16 mouse cellular contexts compared by ENCODE assay signal in genomic region chr6:63401698-63402097, GRCm38 (mm10).
"Had no signal": no experiment of that assay in that cellular context is flagged by ENCODE, and none has a peak within 500 bp of the region (broad histone marks: within the 10 kb centered on the region; RNA-seq: fewer than 3 reads in every experiment).

No protein-coding gene starts in this region.

- DNase-seq: gastrocnemius, adult 2 months; gastrocnemius, postnatal 10 days; gastrocnemius, postnatal 36 days; heart, adult 18-20 months; heart, postnatal 10 days; heart, postnatal 4 days; kidney, adult 18-20 months; kidney, adult 8-10 months; kidney, postnatal 10 days; kidney, postnatal 25 days; kidney, postnatal 4 days; liver; liver, embryonic 13.5 days had no signal

- ATAC-seq: inflammation-experienced regulatory T-cells, adult 6 months; intestine, embryonic 15.5 days; intestine, postnatal 0 days had no signal
